23 mouse cellular contexts compared by ENCODE assay signal in the genomic region with DNA sequence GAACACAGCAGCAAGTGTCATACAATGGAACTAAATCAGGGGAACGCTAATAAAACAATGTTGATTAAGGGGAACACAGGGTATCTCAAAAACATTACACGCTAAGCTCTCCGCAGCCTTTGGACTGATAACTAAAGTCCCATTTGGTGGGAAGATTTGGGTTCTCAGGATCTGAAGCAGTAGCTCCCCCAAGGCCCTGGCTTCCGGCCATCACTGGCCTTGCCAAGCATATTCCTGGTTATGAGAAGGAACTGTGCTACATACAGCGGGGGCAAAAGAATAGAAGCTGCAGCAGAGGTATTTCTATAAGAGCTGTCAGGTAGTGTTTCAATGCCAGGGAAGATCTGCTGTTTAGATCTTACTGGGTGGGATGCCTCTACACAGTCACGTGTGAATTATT. TPM values are rescaled to one million over a fixed set of nuclear protein-coding genes. Genes with fewer than 3 reads are reported as not detected.
DNase-seq lines count a peak whose midpoint lies in the region; ATAC-seq lines count a peak whose summit lies in the region.
"Had no signal": no experiment of that assay in that cellular context is flagged by ENCODE, and none has a peak within 500 bp of the region (broad histone marks: within the 10 kb centered on the region; RNA-seq: fewer than 3 reads in every experiment).

No protein-coding gene starts in this region.

- no peak for ATAC-seq in kidney, embryonic 16.5 days (ENCODE audit: low FRiP score, low TSS enrichment)
- ATAC-seq: inflammation-experienced regulatory T-cells, adult 6 months; liver, embryonic 12.5 days had no signal

- peak; percentile 59 for DNase-seq in kidney, adult 18-20 months
- DNase-seq in adrenal gland, adult 18-20 months (ENCODE audit: low spot score in 2 of 2) = peak; percentile 50 to 62
- peak; percentile 26 to 27 for DNase-seq in adrenal gland, postnatal 4 days (ENCODE audit: low spot score in 2 of 2)
- DNase-seq in ovary, postnatal 36 days (ENCODE audit: low spot score) = peak; percentile 80
- DNase-seq in lung, postnatal 10 days = no peak
- DNase-seq in frontal cortex, postnatal 10 days (ENCODE audit: low spot score in 2 of 2) = no peak
- DNase-seq in spleen, postnatal 10 days (ENCODE audit: low spot score in 2 of 2) = no peak
- DNase-seq: cerebellum, adult 2 months; gastrocnemius, postnatal 14 days; heart, adult 18-20 months; lung, adult 2 months; lung, postnatal 36 days; right cerebral cortex, postnatal 14 days; thymus, postnatal 4 days had no signal

- 88% methylated on average over 6 of the region's 6 CpGs for WGBS in kidney, embryonic 16.5 days

- no peak overlapping the region for H3K9ac ChIP-seq in kidney, embryonic 16.5 days (replicated peaks; ENCODE audit: low read length)
- H3K9ac ChIP-seq: heart, embryonic 13.5 days; hindbrain, embryonic 13.5 days; limb, embryonic 12.5 days; liver, embryonic 12.5 days had no signal

- H3K4me1 ChIP-seq in kidney, embryonic 16.5 days (ENCODE audit: insufficient read depth, low read length) = peaks cover 25% of the 10 kb centered on the region

- no peaks in the 10 kb centered on the region for H3K27me3 ChIP-seq in kidney, embryonic 16.5 days (ENCODE audit: insufficient read depth, low read length)
- H3K27me3 ChIP-seq: heart, embryonic 13.5 days; hindbrain, embryonic 13.5 days; limb, embryonic 12.5 days; liver, embryonic 12.5 days had no signal

- no peaks in the 10 kb centered on the region for H3K9me3 ChIP-seq in kidney, embryonic 16.5 days (ENCODE audit: low read length)
- H3K9me3 ChIP-seq: embryonic facial prominence, embryonic 10.5 days; G1E; heart, embryonic 13.5 days; hindbrain, embryonic 13.5 days; limb, embryonic 12.5 days; liver, embryonic 12.5 days; midbrain, embryonic 10.5 days had no signal

- peaks cover 9% of the 10 kb centered on the region for H3K36me3 ChIP-seq in kidney, embryonic 16.5 days (ENCODE audit: insufficient read depth, low read length)

- no peak overlapping the region for H3K4me2 ChIP-seq in kidney, embryonic 16.5 days (replicated peaks; ENCODE audit: low read depth, low read length)
- H3K4me2 ChIP-seq: heart, embryonic 13.5 days; hindbrain, embryonic 13.5 days; limb, embryonic 12.5 days; liver, embryonic 12.5 days had no signal

- H3K4me3 ChIP-seq in kidney, embryonic 16.5 days (ENCODE audit: low read length) = no peak overlapping the region
- H3K4me3 ChIP-seq: embryonic facial prominence, embryonic 10.5 days; heart, embryonic 13.5 days; hindbrain, embryonic 13.5 days; limb, embryonic 12.5 days; liver, embryonic 12.5 days; midbrain, embryonic 10.5 days had no signal

- H3K27ac ChIP-seq in kidney, embryonic 16.5 days (ENCODE audit: low read length) = no peak overlapping the region
- H3K27ac ChIP-seq: embryonic facial prominence, embryonic 10.5 days; heart, embryonic 13.5 days; hindbrain, embryonic 13.5 days; limb, embryonic 12.5 days; liver, embryonic 12.5 days; midbrain, embryonic 10.5 days had no signal

RNA-seq across cellular contexts. Expression of gene Akr1a1, which starts 1.7 kb away (rescaled TPM):
- 869 and 947 TPM in 2 replicates for polyA plus RNA-seq in kidney, embryonic 16.5 days (2015; fragmentation: Nextera tagmentation; extraction: Ambion mirVana)
- total RNA-seq in adrenal gland, adult 18-20 months (2021) = 100 to 1,000 TPM; 822 to 909 TPM
- total RNA-seq in adrenal gland, postnatal 4 days (2021) = 100 to 1,000 TPM; 756 to 759 TPM

RNA-seq across cellular contexts. Expression of gene Nasp, which starts 25.5 kb away (rescaled TPM):
- polyA plus RNA-seq in kidney, embryonic 16.5 days (2015; fragmentation: Nextera tagmentation; extraction: Ambion mirVana) = 144 and 169 TPM in 2 replicates
- 10 to 100 TPM; 20.3 to 24.6 TPM for total RNA-seq in adrenal gland, adult 18-20 months (2021)
- 10 to 100 TPM; 71.2 to 80.6 TPM for total RNA-seq in adrenal gland, postnatal 4 days (2021)

RNA-seq across cellular contexts. Expression of gene Prdx1, which starts 32.1 kb away (rescaled TPM):
- polyA plus RNA-seq in kidney, embryonic 16.5 days (2015; fragmentation: Nextera tagmentation; extraction: Ambion mirVana) = 1,468 and 1,536 TPM in 2 replicates
- 100 to 1,000 TPM; 648 to 719 TPM for total RNA-seq in adrenal gland, adult 18-20 months (2021)
- 100 to 1,000 TPM; 471 to 527 TPM for total RNA-seq in adrenal gland, postnatal 4 days (2021)

RNA-seq across cellular contexts. Expression of gene Mmachc, which starts 55.0 kb away (rescaled TPM):
- polyA plus RNA-seq in kidney, embryonic 16.5 days (2015; fragmentation: Nextera tagmentation; extraction: Ambion mirVana) = 27.0 and 30.6 TPM in 2 replicates
- total RNA-seq in adrenal gland, adult 18-20 months (2021) = 10 to 100 TPM; 32.3 to 40.3 TPM
- total RNA-seq in adrenal gland, postnatal 4 days (2021) = 10 to 100 TPM; 26.7 to 27.1 TPM

RNA-seq across cellular contexts. Expression of gene Ccdc163, which starts 55.1 kb away (rescaled TPM):
- 28.8 and 40.2 TPM in 2 replicates for polyA plus RNA-seq in kidney, embryonic 16.5 days (2015; fragmentation: Nextera tagmentation; extraction: Ambion mirVana)
- 10 to 100 TPM; 15.4 to 15.5 TPM for total RNA-seq in adrenal gland, adult 18-20 months (2021)
- total RNA-seq in adrenal gland, postnatal 4 days (2021) = 10 to 100 TPM; 22.3 to 22.6 TPM

Comparison
In these comparisons a context has a peak if more than half of its experiments do, and no peak if none do; other contexts are left out.
1. DNase-seq: peak in kidney, adult 18-20 months (single experiment), adrenal gland, adult 18-20 months (2 of 2), adrenal gland, postnatal 4 days (2 of 2) and ovary, postnatal 36 days (single experiment); none in lung, postnatal 10 days (single experiment), frontal cortex, postnatal 10 days (0 of 2) and spleen, postnatal 10 days (0 of 2).